Mouse (Mus musculus): ENCODE results near the gene 4930556J24Rik.

DNA sequence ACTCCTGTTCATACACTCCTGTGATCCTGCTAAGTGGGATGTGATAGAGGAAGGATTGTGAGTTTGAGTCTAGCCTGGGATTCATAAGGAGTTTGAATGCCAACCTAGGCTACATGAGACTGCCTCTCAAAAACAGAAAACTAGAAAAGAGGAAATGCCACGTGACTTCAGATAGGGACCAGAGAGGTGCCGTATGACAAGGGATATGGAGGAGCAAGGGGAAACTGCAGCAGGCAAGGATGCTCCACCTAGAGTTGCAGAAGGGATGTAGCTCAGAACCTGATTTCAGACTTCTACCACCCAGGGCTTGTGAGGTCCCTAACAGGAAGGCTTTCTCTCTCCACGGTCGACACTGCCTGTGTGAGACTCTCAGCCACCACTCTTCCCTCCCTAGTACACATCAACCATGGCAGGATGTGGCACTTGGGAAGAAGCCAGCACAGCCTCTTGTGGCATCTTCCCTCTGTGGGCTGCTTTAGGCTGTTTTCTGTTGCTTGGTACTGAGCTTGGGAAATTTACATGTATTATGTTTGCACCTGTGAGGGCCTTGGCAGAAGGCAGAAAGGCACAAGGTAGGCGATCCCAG, 28.7 kb upstream of the 4930556J24Rik start:
- TF ChIP-seq GATA1 (IDR thresholded peaks at IDR 0.05; ENCODE audit: borderline replicate concordance, low read length) = no peak
- no peak for TF ChIP-seq FLI1 (IDR thresholded peaks at IDR 0.05; ENCODE audit: low read length)
